Mouse (Mus musculus): Measurements from ENCODE around the gene Pih1d2. TPM values are rescaled to one million over a fixed set of nuclear protein-coding genes. Genes with fewer than 3 reads are reported as not detected.

The Pih1d2 gene
- total RNA-seq (2015): 2.4 and 3.0 TPM in 2 replicates
- total RNA-seq (2017): 1.9 and 2.9 TPM in 2 replicates

- ATAC-seq (replicated peaks; ENCODE audit: poor library complexity): peak; percentile 91
Observed at GRCm38 (mm10) chr9:50616766-50617603, at the start of gene Pih1d2, which contains the start of gene Nkapd1. Pih1d2 (plus strand) TSS chr9:50617321. Nkapd1 (minus strand) TSS chr9:50617464.

DNA sequence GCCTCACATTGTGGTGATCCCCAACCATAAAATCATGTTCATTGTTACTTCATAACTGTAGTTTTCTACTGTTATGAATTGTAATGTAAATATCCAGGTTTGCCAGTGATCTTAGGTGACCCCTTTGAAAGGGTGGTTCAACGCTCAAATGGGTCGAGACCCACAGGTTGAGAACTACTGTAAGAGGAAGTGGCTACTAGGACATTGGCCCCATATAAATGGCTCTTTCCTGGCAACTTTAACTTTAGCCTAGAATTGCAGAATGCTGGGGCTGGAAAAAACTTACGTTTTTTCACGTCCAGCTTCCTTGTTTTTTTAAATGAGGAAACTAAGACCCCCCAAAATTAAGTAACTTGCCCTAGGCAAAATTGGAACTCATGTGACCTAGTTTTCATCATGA lies 49.7 kb upstream of the Pih1d2 start:
- ATAC-seq (replicated peaks; ENCODE audit: poor library complexity): peak; percentile 61

DNA sequence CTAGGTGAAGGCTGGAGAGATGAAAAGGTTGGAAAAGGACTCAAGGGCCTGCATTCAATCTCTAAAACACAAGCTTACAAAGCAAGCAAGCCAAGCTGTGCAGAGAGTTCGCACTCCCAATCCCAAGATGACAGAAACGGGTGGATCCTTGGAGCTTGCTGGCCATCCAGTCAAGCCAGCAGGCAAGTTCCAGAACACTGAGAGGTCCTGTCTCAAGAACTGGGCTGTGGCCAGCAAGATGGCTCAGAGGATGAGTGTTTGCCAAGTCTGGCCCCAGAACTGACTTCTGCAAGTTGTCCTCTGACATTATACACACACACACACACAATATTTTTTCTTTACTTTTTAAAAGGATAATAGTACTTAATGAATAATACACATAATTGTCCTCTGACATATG lies 49.2 kb upstream of the Pih1d2 start:
- no peak for ATAC-seq (replicated peaks; ENCODE audit: poor library complexity)

GRCm38 (mm10) chr9:50569599-50570525 lies 47.3 kb upstream of the Pih1d2 start:
- ATAC-seq (replicated peaks; ENCODE audit: poor library complexity): no peak

GRCm38 (mm10) chr9:50580370-50580769 lies 36.8 kb upstream of the Pih1d2 start:
- no peak for ATAC-seq (replicated peaks; ENCODE audit: poor library complexity)

- ATAC-seq (replicated peaks; ENCODE audit: poor library complexity): no peak
Observed at GRCm38 (mm10) chr9:50585145-50585818, 31.8 kb upstream of the Pih1d2 start.

DNA sequence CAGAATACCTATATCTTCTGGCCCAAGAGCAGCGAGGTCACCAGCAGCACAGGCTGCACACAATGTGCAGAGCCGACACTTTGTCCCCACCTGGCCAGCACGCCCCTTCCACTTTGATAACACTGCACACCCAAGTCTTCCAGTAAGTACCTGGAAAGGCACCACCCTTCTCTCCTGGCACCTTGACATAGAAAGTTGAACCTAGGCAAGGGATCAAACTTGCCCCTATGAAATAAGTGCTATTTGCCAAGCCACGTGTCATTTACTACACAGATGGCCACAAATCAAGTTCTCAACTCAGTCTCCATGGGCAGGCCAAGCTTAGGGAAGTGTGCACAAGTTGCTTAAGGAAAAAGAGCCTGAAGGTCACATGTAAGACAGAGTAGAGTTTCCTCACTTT lies 30.2 kb upstream of the Pih1d2 start:
- no peak for ATAC-seq (replicated peaks; ENCODE audit: poor library complexity)

DNA sequence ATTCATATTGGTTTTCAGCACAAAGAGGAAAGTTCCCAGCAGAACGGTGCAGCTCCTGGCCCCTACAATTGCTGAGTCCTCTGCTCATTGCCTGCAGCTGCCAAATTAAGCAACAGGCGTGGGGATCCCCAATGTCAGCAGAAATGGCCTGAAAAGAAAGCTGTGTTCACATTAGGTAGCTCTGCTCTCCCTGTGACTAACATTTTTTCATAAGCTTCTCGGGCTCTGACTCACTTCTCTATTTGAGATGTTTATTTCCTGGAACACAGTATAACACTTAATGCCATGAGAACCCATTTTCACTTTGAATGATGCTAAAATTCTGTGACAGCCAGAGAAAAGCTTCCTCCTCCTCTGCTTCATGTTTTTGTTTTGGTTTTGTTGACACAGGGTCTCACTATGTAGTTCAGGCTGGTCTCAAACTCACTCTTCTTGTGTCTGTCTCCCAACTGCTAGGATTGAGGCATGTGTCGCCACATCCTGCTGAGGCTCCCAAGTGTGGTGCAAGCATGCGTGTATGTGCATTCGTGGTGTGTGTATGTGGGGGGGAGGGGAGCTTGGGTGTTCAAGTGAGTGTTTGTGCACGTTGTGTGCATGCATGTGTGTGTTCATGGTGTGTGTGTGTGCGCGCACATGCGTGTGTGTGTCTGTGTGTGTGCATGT lies 26.1 kb upstream of the Pih1d2 start:
- ATAC-seq (replicated peaks; ENCODE audit: poor library complexity): peak; percentile 76

DNA sequence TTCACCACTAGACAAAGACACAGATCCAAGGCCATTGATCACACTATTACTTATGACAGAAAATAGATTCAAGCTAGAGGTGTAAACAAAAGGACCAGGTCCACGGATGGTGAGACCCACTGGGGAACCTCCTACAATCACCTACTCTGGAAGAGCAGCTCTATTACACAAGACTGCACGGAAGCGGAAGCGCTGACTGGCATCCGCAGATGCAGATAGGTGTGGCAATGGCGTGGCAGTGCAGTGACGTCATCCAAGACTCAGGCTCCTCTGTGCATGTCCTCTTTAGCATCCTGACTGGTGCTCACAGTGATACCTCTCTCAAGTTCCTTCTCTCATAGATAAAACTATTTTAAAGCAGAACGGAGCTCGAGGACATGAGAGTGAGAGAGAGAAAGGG lies 24.2 kb upstream of the Pih1d2 start:
- peak; percentile 79 for ATAC-seq (replicated peaks; ENCODE audit: poor library complexity)

GRCm38 (mm10) chr9:50593544-50593943 lies 23.6 kb upstream of the Pih1d2 start:
- peak; percentile 71 for ATAC-seq (replicated peaks; ENCODE audit: poor library complexity)

DNA sequence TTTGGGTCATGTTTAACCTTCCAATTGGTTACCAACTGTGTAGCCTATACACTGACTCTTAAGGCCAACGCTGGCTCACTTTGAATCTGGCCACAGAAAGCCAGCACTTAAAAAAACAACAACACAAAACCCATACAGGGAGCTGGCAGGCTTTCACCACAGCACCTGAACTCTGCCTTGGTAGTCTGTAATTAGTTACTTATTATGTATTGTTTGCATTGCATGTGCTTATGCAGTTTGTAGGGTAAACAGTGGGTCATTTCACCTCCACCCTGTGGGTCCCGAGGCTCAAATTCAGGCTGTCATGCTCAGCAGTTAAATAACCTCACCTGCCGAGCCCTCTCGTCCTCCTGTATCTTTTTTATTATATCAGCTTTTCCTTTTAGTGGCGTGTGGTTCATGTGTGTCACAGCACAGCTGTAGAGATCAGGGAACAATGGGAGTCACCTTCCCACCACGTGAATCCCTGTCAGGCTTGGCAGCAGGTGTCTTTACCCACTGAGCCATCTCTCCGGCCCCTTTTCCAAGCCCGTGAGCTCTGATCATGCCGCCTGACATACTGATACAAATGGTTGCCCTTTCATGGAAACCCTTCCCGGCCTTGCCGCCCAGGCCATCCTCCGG lies 22.2 kb upstream of the Pih1d2 start:
- no peak for ATAC-seq (replicated peaks; ENCODE audit: poor library complexity)

DNA sequence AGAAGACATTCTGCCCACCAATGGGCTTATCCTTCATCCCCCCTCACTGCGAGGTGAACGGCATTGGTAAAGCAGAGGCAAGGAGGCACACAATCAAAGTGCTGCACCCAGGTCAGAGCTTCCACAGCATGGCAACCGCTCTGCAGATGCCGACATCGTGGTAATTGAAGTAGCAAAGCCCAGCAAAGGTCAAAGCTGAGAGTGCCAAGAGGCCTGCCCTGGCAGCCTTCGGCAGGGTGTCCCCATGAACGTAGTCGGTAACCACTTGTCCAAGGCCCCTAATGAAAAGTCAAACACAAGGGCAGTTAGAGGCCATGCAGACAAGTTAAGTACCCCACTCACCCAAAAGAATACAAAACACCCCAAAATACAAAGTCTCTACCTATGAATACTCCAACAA lies 20.1 kb upstream of the Pih1d2 start:
- no peak for ATAC-seq (replicated peaks; ENCODE audit: poor library complexity)

DNA sequence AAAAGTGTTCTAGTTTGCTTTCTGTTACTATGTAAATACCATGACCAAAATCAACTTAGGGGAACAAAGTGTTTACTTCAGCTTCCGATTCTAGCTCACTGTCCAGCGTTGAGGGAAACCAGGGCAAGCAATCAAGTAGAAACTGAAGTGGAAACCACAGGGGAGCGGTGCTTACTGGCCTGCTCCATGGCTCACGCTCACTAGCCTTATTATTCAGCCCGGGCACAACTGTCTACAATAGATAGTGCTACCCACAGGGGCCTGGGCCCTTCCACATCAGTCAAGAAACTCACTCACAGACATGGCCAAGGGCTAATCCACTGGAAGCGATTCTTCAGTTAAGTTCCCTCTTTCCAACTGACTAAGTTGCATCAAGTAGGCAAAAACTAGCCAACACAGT lies 15.6 kb upstream of the Pih1d2 start:
- ATAC-seq (replicated peaks; ENCODE audit: poor library complexity): peak; percentile 50

- ATAC-seq (replicated peaks; ENCODE audit: poor library complexity): no peak
Observed at GRCm38 (mm10) chr9:50602055-50602845, 14.9 kb upstream of the Pih1d2 start.

GRCm38 (mm10) chr9:50603189-50603997 lies 13.7 kb upstream of the Pih1d2 start, which contains the start of the genes Sdhd and Timm8b:
Sdhd (minus strand) TSS chr9:50603812.
Timm8b (plus strand) TSS chr9:50603910.
- ATAC-seq (replicated peaks; ENCODE audit: poor library complexity): peak; percentile 93

DNA sequence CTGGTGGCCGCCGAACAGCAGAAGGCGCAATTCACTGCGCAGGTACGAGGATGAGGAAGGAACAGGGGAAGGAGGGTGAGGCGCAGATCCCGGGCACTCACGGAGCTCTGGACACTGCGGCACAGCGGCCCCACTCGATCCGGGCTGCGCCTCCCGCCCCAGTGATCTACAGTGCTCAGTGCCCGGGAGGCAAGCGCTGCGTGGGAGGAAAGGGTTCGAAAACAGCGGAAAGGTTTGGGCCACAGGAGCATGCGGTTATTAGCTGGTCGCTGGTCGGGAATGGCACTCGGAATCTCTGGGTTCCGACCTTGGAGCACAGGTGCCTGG lies 13.2 kb upstream of the Pih1d2 start:
- ATAC-seq (replicated peaks; ENCODE audit: poor library complexity): no peak; the same call in 1 of the 2 replicates

DNA sequence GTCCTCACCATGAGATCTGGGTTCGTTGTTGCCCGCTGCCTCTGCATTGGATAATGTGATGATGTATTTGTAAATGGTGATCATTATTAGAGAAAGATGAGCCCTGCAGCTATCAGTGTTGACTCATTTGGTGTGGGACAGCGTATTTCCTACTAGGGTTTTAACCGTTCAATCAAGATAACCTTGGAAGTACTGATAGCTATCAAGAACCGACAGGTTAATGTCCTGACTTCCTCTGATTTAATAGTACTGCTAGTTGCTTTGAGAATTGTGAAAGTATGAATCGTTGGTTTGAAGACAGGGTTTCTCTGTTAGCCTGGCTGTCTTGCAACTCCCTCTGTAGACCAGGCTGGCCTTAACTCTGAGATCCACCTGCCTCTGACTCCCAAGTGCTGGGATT lies 12.8 kb upstream of the Pih1d2 start:
- no peak for ATAC-seq (replicated peaks; ENCODE audit: poor library complexity)

DNA sequence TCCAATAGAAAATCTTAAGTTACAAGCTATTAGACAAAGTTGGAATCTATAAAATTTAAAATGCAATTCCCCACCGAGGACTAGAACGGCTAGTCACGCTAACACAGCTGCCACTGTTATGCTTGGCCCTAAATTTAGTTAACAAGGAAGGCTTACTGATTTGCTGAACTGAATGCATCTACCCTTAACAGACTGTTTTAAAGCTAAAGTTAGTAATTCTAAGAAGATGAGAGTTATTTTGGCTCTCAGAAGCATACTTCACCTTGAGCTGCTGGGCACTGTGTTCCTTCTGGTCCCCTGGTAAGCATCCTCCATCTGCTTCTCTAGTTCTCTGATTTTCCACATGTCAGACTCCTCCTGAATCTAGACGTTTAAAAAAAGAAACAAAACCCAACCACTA lies 5.0 kb upstream of the Pih1d2 start:
- ATAC-seq (replicated peaks; ENCODE audit: poor library complexity): no peak

Data from megakaryocyte progenitor cell, adult 5-6 weeks (primary cell).